Mouse (Mus musculus): ENCODE results near the gene Atp5b. TPM values are rescaled to one million over a fixed set of nuclear protein-coding genes. Genes with fewer than 3 reads are reported as not detected.
"Not testable (repeated sequence)": the region's sequence is repeated elsewhere in the genome, so short reads cannot be mapped to it uniquely, and the experiment has no call there.

The Atp5b gene
- polyA plus RNA-seq, 1 experiment from 2014 or later, result 2,393 TPM

DNA sequence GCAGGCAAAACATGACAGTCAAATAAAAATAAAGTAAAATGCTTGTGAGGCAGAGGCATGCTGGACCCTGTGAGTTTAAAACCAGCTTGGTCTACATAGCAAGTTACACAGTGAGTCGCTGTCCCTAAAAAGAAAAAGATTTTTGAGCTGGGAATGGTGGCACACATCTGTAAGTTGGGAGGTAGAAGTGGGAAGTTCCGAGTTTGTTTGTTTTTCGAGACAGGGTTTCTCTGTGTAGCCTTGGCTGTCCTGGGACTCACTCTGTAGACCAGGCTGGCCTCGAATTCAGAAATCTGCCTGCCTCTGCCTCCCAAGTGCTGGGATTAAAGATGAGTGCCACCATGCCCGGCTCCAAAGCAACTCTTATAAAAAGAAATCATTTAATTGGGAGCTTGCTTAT lies 4.8 kb upstream of the Atp5b start:
- H3K27ac ChIP-seq; H3K4me3 ChIP-seq (replicated peaks); H3K9ac ChIP-seq; H3K4me2 ChIP-seq; H3K27me3 ChIP-seq (replicated peaks); H3K4me1 ChIP-seq; ATAC-seq (ENCODE audit: insufficient read depth, low FRiP score, low read depth); H3K9me3 ChIP-seq: not testable (repeated sequence)
- 77% methylated on average over 5 of the region's 5 CpGs for WGBS
- H3K36me3 ChIP-seq, result peaks cover 17% of the 10 kb centered on the region

DNA sequence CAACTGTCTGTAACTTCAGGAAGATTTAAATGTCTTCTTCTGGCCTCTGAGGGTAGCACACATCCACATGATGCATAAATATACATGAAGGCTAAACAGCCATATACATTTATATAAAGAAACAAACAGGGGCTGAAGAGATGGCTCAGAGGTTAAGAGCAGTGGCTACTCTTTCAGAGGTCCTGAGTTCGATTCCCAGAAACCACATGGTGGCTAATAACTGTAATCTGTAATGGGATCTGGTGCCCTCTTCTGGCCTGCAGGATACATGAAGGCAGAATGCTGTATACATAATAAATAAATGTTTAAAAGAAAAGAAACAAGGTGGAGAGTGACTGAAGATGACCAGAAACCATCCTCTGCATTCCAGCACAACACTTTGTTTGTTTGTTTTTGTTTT lies 2.6 kb upstream of the Atp5b start:
- Histone ChIP-seq H3K36me3 (peaks cover 16% of the 10 kb centered on the region), H3K4me3 (replicated peaks) (no peak overlapping the region), H3K4me2 (no peak overlapping the region), H3K27ac (no peak overlapping the region), H3K9ac (no peak overlapping the region), H3K4me1 (0 out of 2 replicates have a peak, but pooled peaks cover 3% of the 10 kb centered on the region), H3K27me3 (replicated peaks) (no peaks in the 10 kb centered on the region), H3K9me3 (no peaks in the 10 kb centered on the region)
- ATAC-seq (ENCODE audit: insufficient read depth, low FRiP score, low read depth), result no peak
- WGBS, result 67% methylated on average over 1 of the region's 1 CpGs

DNA sequence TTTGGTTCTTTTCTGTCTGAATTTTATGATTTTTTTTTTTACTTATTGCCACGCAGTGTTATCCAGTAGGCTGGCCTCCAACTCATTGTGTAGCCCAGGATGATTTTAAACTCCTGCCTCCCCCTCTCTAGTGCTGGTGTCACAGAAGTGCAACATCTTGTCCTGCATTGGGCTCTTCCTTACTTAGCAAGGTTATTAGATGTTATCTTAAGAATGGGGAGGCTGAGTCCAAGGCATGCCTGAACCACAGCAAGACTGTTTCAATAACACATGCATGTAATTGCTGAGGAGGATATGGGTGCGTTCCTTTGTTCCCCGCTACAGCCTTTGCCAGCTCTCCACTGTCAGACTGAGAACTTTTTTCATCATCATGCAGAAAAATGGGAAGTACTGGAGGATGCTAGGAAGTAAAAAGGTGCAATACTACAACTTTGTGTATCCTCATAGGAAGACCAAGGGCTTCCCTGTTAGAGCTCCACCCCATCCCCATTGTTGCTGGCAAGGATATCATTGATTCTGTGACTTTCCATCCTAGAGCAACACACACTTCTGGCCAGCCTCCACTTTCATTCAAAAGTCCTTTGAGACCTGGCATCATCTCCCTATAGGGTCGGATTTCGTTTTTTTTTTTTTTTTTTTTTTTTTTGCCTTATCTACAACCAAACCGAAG lies 1.1 kb upstream of the Atp5b start:
- H3K4me2 ChIP-seq, result peak overlapping the region; percentile 67
- H3K4me3 ChIP-seq (replicated peaks), result peak overlapping the region; percentile 57
- H3K9me3 ChIP-seq, result no peaks in the 10 kb centered on the region
- H3K27me3 ChIP-seq (replicated peaks), result no peaks in the 10 kb centered on the region
- H3K4me1 ChIP-seq, result 0 out of 2 replicates have a peak, but pooled peaks cover 3% of the 10 kb centered on the region
- H3K36me3 ChIP-seq, result peaks cover 23% of the 10 kb centered on the region
- no peak overlapping the region for H3K27ac ChIP-seq
- 42% methylated on average over 6 of the region's 6 CpGs for WGBS
- ATAC-seq (ENCODE audit: insufficient read depth, low FRiP score, low read depth), result no peak
- H3K9ac ChIP-seq, result no peak overlapping the region

DNA sequence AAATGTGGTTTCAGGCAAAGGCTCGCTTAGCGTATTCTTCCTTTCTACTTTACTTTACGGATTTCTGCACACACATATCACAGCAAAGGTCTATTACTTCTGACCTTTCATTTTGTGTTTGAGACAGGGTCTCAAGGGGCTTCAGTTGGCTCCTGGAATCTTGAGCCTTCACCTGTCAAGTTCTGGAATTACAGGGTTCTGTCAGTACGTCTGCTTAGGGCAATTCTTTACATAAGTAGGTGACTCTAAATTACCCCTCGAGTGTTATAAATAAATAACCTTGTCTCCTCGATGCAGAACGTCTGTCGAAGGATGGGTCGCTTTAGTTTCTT lies 630 bp upstream of the Atp5b start:
- Histone ChIP-seq H3K27me3 (replicated peaks) (no peaks in the 10 kb centered on the region), H3K36me3 (peaks cover 18% of the 10 kb centered on the region), H3K4me2 (peak overlapping the region; percentile 67), H3K9me3 (no peaks in the 10 kb centered on the region), H3K4me1 (0 out of 2 replicates have a peak, but pooled peaks cover 3% of the 10 kb centered on the region), H3K4me3 (replicated peaks) (peak overlapping the region; percentile 57), H3K27ac (peak overlapping the region; percentile 79), H3K9ac (peak overlapping the region; percentile 42; the same call in 1 of the 2 replicates)
- WGBS, result 5% methylated on average over 9 of the region's 9 CpGs
- ATAC-seq (ENCODE audit: insufficient read depth, low FRiP score, low read depth), result no peak

DNA sequence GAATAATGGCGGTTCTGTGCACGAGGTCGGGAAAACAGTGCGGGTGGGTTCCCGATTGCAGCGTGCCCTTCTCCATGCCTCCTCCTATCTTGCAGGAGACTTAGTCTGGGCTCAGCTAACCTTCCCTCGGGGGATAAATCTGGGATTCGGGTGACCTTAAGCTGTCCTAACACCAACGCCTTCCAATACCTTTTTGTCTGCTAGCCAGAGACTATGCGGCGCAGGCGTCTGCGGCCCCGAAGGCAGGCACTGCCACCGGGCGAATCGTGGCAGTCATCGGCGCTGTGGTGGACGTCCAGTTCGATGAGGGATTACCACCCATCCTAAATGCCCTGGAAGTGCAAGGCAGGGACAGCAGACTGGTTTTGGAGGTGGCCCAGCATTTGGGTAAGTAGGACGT lies 615 bp downstream of the Atp5b start:
- ATAC-seq (ENCODE audit: insufficient read depth, low FRiP score, low read depth), result no peak
- H3K4me2 ChIP-seq, result peak overlapping the region; percentile 71
- H3K4me3 ChIP-seq (replicated peaks), result peak overlapping the region; percentile 91
- under 1% methylated on average over 22 of the region's 22 CpGs for WGBS
- H3K9ac ChIP-seq, result peak overlapping the region; percentile 82
- peaks cover 30% of the 10 kb centered on the region for H3K36me3 ChIP-seq
- H3K9me3 ChIP-seq, result no peaks in the 10 kb centered on the region
- H3K27me3 ChIP-seq (replicated peaks), result no peaks in the 10 kb centered on the region
- 0 out of 2 replicates have a peak, but pooled peaks cover 3% of the 10 kb centered on the region for H3K4me1 ChIP-seq
- peak overlapping the region; percentile 86 for H3K27ac ChIP-seq

DNA sequence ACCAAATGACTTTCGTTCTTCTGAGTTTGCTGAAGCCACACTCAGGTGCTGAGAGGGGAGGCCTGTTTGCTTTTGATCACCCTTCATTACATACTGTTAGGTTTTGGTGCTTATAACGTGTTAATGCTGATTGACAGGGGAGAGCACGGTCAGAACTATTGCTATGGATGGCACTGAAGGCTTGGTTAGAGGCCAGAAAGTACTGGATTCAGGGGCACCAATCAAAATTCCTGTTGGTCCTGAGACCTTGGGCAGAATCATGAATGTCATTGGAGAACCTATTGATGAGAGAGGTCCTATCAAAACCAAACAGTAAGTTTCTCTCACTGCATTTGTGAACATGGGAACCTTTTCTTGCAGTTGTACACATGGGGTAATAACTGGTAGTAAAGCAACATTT lies 1.1 kb downstream of the Atp5b start:
- Histone ChIP-seq H3K9ac (peak overlapping the region; percentile 82), H3K36me3 (peaks cover 35% of the 10 kb centered on the region), H3K4me3 (replicated peaks) (peak overlapping the region; percentile 91), H3K4me2 (peak overlapping the region; percentile 71), H3K27ac (peak overlapping the region; percentile 86), H3K9me3 (no peaks in the 10 kb centered on the region), H3K27me3 (replicated peaks) (no peaks in the 10 kb centered on the region), H3K4me1 (0 out of 2 replicates have a peak, but pooled peaks cover 3% of the 10 kb centered on the region)
- 2% methylated on average over 3 of the region's 3 CpGs for WGBS
- no peak for ATAC-seq (ENCODE audit: insufficient read depth, low FRiP score, low read depth)

DNA sequence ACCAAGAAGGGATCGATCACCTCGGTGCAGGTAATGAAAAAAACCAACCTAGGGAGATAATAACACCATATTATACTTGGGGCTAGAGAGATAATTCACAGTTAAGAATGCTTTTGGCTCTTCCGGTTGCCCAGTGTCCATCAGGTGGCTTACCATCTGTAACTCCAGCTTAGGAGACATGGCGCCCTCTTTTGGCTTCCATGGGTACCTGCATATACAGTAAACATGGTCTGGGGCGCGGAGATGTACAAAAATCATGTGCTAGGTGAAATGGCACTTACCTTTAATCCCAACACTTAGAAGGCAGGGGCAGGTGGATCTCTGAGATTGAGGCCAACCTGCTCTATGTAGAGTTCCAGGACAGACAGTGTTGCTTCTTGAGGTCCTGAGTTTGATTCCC lies 3.3 kb downstream of the Atp5b start:
- Histone ChIP-seq H3K27me3 (replicated peaks) (no peaks in the 10 kb centered on the region), H3K9ac (no peak overlapping the region), H3K9me3 (no peaks in the 10 kb centered on the region), H3K36me3 (peaks cover 44% of the 10 kb centered on the region), H3K4me2 (no peak overlapping the region), H3K4me3 (replicated peaks) (no peak overlapping the region), H3K27ac (no peak overlapping the region), H3K4me1 (peaks cover 11% of the 10 kb centered on the region)
- 74% methylated on average over 6 of the region's 6 CpGs for WGBS
- no peak for ATAC-seq (ENCODE audit: insufficient read depth, low FRiP score, low read depth)

DNA sequence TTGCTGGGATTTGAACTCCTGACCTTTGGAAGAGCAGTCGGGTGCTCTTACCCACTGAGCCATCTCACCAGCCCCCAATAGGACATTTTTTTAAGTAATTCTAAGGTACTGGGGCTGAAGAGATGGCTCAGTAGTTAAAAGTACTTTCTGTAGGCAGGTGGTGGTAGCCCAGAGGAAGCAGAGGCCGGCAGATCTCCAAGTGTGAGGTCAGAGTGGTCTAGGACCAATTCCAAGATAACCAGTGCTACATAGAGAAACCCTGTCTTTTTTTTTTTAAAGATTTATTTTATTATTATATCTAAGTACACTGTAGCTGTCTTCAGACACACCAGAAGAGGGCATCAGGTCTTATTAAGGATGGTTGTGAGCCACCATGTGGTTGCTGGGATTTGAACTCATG lies 4.1 kb downstream of the Atp5b start:
- WGBS, result 69% methylated on average over 2 of the region's 2 CpGs
- ATAC-seq (ENCODE audit: insufficient read depth, low FRiP score, low read depth); H3K4me3 ChIP-seq (replicated peaks); H3K9ac ChIP-seq; H3K27ac ChIP-seq; H3K27me3 ChIP-seq (replicated peaks); H3K9me3 ChIP-seq; H3K4me2 ChIP-seq: not testable (repeated sequence)
- Histone ChIP-seq H3K4me1 (peaks cover 17% of the 10 kb centered on the region), H3K36me3 (peaks cover 44% of the 10 kb centered on the region)

DNA sequence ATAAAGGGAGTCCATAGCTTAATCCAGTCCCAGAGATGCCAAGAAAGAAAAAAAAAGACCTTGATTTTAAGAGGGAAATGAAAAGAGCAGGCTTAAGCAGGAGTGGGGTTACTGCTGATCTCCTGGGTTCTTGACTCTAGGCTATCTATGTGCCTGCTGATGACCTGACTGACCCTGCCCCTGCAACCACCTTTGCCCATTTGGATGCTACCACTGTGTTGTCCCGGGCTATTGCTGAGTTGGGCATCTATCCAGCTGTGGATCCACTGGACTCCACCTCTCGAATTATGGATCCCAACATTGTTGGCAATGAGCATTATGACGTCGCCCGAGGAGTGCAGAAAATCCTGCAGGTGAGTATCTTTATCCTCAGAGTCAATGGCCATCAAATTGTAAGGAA lies 5.1 kb downstream of the Atp5b start:
- Histone ChIP-seq H3K9ac (no peak overlapping the region), H3K27me3 (replicated peaks) (no peaks in the 10 kb centered on the region), H3K36me3 (peaks cover 44% of the 10 kb centered on the region), H3K27ac (no peak overlapping the region), H3K4me3 (replicated peaks) (no peak overlapping the region), H3K4me2 (no peak overlapping the region), H3K4me1 (peaks cover 17% of the 10 kb centered on the region), H3K9me3 (no peaks in the 10 kb centered on the region)
- no peak for ATAC-seq (ENCODE audit: insufficient read depth, low FRiP score, low read depth)
- 92% methylated on average over 5 of the region's 5 CpGs for WGBS

DNA sequence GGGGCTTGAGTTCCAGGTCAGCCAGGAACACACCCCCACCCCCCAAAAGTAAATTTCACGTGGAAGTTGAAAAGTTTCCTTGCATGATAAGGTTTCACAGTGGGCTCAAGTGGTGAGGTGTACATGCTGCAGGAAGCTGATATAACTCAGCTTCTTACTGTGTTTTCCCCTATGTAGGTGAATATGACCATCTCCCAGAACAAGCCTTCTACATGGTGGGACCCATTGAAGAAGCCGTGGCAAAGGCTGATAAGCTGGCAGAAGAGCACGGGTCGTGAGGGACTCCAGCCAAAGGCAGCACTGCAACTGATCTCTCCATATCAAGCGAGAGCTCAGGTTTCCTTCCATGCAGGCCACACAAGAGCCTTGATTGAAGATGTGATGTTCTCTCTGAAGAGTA lies 6.8 kb downstream of the Atp5b start:
- no peak overlapping the region for H3K4me2 ChIP-seq
- WGBS, result 62% methylated on average over 5 of the region's 5 CpGs
- H3K4me3 ChIP-seq (replicated peaks), result no peak overlapping the region
- H3K9ac ChIP-seq, result no peak overlapping the region
- H3K36me3 ChIP-seq, result peaks cover 44% of the 10 kb centered on the region
- H3K9me3 ChIP-seq, result no peaks in the 10 kb centered on the region
- peaks cover 33% of the 10 kb centered on the region for H3K4me1 ChIP-seq
- no peak for ATAC-seq (ENCODE audit: insufficient read depth, low FRiP score, low read depth)
- H3K27me3 ChIP-seq (replicated peaks), result no peaks in the 10 kb centered on the region
- H3K27ac ChIP-seq, result no peak overlapping the region

DNA sequence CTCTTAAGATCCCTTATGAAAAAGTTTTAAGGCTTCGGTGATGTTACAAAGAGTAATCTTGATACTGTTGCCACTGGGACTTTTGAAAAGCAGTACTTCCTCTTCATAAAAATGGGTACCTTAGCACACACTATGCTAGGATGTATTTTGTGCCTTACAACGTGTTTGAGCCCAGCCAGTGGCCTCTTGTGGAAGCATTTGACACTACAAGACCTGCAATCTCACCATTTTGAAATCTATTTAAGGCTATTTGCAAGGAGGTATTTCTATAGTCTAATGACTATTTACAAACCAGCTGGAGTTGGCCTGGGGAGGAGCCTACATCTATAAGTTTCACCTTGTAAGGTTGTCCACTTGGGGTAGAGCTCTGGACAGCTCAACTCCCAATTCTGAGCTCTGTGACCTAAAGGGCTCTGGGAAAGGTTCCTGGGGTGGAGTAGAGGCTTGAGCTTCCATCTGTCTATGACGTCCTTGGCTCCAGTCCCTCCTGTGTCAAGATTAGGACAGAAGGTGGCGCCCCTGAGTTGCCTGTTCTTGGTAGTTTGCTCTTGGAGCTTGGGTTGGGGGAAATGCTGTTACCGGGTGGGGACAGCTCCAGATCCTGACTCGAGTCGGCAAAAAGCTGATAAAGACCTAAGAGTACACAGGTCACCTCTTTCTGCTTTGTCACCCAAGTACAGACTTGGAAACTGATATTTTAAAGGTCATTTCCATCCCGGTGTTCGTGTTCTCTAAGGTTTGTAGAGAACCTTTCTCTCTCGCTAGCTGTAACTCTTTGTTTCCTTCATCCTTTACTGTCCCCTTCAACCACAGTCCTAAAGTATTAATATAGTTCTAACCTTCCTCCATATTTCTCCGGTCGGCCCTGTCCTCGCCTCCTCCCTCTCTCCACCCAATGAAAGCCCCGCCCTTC lies 7.8 kb downstream of the Atp5b start:
- Histone ChIP-seq H3K4me2 (peak overlapping the region; percentile 86), H3K4me1 (peaks cover 40% of the 10 kb centered on the region), H3K27ac (peak overlapping the region; percentile 95), H3K4me3 (replicated peaks) (peak overlapping the region; percentile 79), H3K9me3 (no peaks in the 10 kb centered on the region), H3K27me3 (replicated peaks) (no peaks in the 10 kb centered on the region), H3K9ac (peak overlapping the region; percentile 19; the same call in 1 of the 2 replicates), H3K36me3 (peaks cover 33% of the 10 kb centered on the region)
- 5% methylated on average over 14 of the region's 14 CpGs for WGBS
- ATAC-seq (ENCODE audit: insufficient read depth, low FRiP score, low read depth), result peak; percentile 78
